ENCODE assay signal across 8 mouse cellular contexts in genomic region chr8:105533892-105534329, GRCm38 (mm10). TPM values are rescaled to one million over a fixed set of nuclear protein-coding genes. Genes with fewer than 3 reads are reported as not detected.
A peak's percentile ranks its signal among the peaks of the same experiment; 100 is the strongest.
DNase-seq lines count a peak whose midpoint lies in the region; ATAC-seq and TF ChIP-seq lines count a peak whose summit lies in the region.

No protein-coding gene starts in this region.

- H3K9ac ChIP-seq in forebrain, embryonic 14.5 days (ENCODE audit: low read length), result no peak overlapping the region

- no peak for TF ChIP-seq POLR2A in spleen, adult 2 months (IDR thresholded peaks at IDR 0.05; ENCODE audit: low read depth, low read length)

- intact Hi-C loops in heart, postnatal 25 days (cut with DNase I), result loop anchor here (2.0 to 5.0 kb wide), 3 partner anchors 15 to 52 kb away; partner anchors contain the start of gene Hsd11b2
- intact Hi-C loops in left cerebral cortex, postnatal 14 days (cut with DNase I), result no loop called here

- no peaks in the 10 kb centered on the region for H3K9me3 ChIP-seq in forebrain, embryonic 14.5 days (replicated peaks; ENCODE audit: control insufficient read depth, low read length)
- no peaks in the 10 kb centered on the region for H3K9me3 ChIP-seq in hindbrain, embryonic 10.5 days

- H3K27me3 ChIP-seq in forebrain, embryonic 14.5 days (replicated peaks; ENCODE audit: control insufficient read depth, insufficient read depth, low read length), result no peaks in the 10 kb centered on the region
- H3K27me3 ChIP-seq in hindbrain, embryonic 10.5 days (ENCODE audit: insufficient read depth, poor library complexity, severe bottlenecking), result no peaks in the 10 kb centered on the region
- no peaks in the 10 kb centered on the region for H3K27me3 ChIP-seq in spleen, adult 2 months (ENCODE audit: control insufficient read depth, insufficient read depth, low read length)

- no peak overlapping the region for H3K4me2 ChIP-seq in forebrain, embryonic 14.5 days (ENCODE audit: low read length)

- peak; percentile 96 for DNase-seq in heart, adult 11 months
- no peak for DNase-seq in heart, postnatal 25 days (ENCODE audit: low spot score)
- peak; percentile 80 for DNase-seq in c-Kit-positive CD71-positive TER-119-positive erythroid progenitor cells, embryonic 14.5 days (ENCODE audit: low spot score)
- peak; percentile 78 for DNase-seq in forebrain, embryonic 14.5 days (ENCODE audit: low spot score)
- peak; percentile 80 for DNase-seq in hindbrain, embryonic 10.5 days (ENCODE audit: low spot score)
- peak; percentile 59 to 71 for DNase-seq in left cerebral cortex, postnatal 14 days (ENCODE audit: low spot score in 2 of 2)
- peak; percentile 27 to 58 for DNase-seq in spleen, adult 2 months (ENCODE audit: low read depth in 1 of 2, low spot score in 2 of 2)

- no peak overlapping the region for H3K4me3 ChIP-seq in forebrain, embryonic 14.5 days (ENCODE audit: low read depth, low read length)
- H3K4me3 ChIP-seq in hindbrain, embryonic 10.5 days, result no peak overlapping the region
- no peak overlapping the region for H3K4me3 ChIP-seq in spleen, adult 2 months (ENCODE audit: extremely low read depth, insufficient read depth, insufficient read length)

- WGBS in forebrain, embryonic 14.5 days, result 0% methylated on average over 1 of the region's 1 CpGs
- 2% methylated on average over 1 of the region's 1 CpGs for WGBS in hindbrain, embryonic 10.5 days
- 4% methylated on average over 1 of the region's 1 CpGs for WGBS in spleen, adult 2 months

- H3K36me3 ChIP-seq in forebrain, embryonic 14.5 days (ENCODE audit: control insufficient read depth, insufficient read depth, low read length), result peaks cover 47% of the 10 kb centered on the region
- H3K36me3 ChIP-seq in hindbrain, embryonic 10.5 days, result peaks cover 57% of the 10 kb centered on the region
- peaks cover 22% of the 10 kb centered on the region for H3K36me3 ChIP-seq in spleen, adult 2 months (ENCODE audit: control insufficient read depth, insufficient read depth, low read length)

- no peaks in the 10 kb centered on the region for H3K4me1 ChIP-seq in forebrain, embryonic 14.5 days (ENCODE audit: control insufficient read depth, insufficient read depth, low read length)
- H3K4me1 ChIP-seq in hindbrain, embryonic 10.5 days (replicated peaks), result peaks cover 33% of the 10 kb centered on the region
- H3K4me1 ChIP-seq in spleen, adult 2 months (ENCODE audit: control insufficient read depth, insufficient read depth, insufficient read length), result no peaks in the 10 kb centered on the region

- peak; percentile 57; the same call in 1 of the 2 replicates for TF ChIP-seq CTCF in spleen, adult 2 months (IDR thresholded peaks at IDR 0.05; ENCODE audit: extremely low read depth, insufficient read depth, insufficient read length, insufficient replicate concordance)

- peak; percentile 67 for ATAC-seq in forebrain, embryonic 14.5 days
- peak; percentile 93 for ATAC-seq in megakaryocyte progenitor cell, adult 5-6 weeks (replicated peaks; ENCODE audit: poor library complexity)

- H3K27ac ChIP-seq in forebrain, embryonic 14.5 days (ENCODE audit: low read depth, low read length), result no peak overlapping the region
- H3K27ac ChIP-seq in hindbrain, embryonic 10.5 days, result peak overlapping the region; percentile 74
- no peak overlapping the region for H3K27ac ChIP-seq in spleen, adult 2 months (ENCODE audit: insufficient read depth, low read length)

RNA-seq across cellular contexts. Expression of gene Hsd11b2, which starts 15.4 kb away (rescaled TPM):
- total RNA-seq in heart, postnatal 25 days (2021), result under 1 TPM; 0.13 to 0.36 TPM
- polyA plus RNA-seq in forebrain, embryonic 14.5 days (2014; fragmentation: Nextera tagmentation; extraction: Ambion mirVana), result 1.1 and 1.8 TPM in 2 replicates
- 24.1 and 36.7 TPM in 2 replicates for polyA plus RNA-seq in hindbrain, embryonic 10.5 days (2016; fragmentation: Nextera tagmentation; extraction: Ambion mirVana)
- total RNA-seq in left cerebral cortex, postnatal 14 days (2021), result not detected
- total RNA-seq in megakaryocyte progenitor cell, adult 5-6 weeks (2015), result 0.10 and 0.12 TPM in 2 replicates
- not detected in 2 replicates for total RNA-seq in megakaryocyte progenitor cell, adult 5-6 weeks (2017)
- 0.44 and 0.62 TPM in 2 replicates for polyA plus RNA-seq in spleen, adult 2 months (2012; rRNA removed)

RNA-seq across cellular contexts. Expression of gene Atp6v0d1, which starts 31.9 kb away (rescaled TPM):
- total RNA-seq in heart, postnatal 25 days (2021), result 10 to 100 TPM; 45.7 to 53.2 TPM
- polyA plus RNA-seq in forebrain, embryonic 14.5 days (2014; fragmentation: Nextera tagmentation; extraction: Ambion mirVana), result 194 and 211 TPM in 2 replicates
- polyA plus RNA-seq in hindbrain, embryonic 10.5 days (2016; fragmentation: Nextera tagmentation; extraction: Ambion mirVana), result 90.8 and 119 TPM in 2 replicates
- total RNA-seq in left cerebral cortex, postnatal 14 days (2021), result 100 to 1,000 TPM; 347 to 370 TPM
- 137 and 142 TPM in 2 replicates for total RNA-seq in megakaryocyte progenitor cell, adult 5-6 weeks (2015)
- 50.5 and 56.6 TPM in 2 replicates for total RNA-seq in megakaryocyte progenitor cell, adult 5-6 weeks (2017)
- 68.3 and 72.0 TPM in 2 replicates for polyA plus RNA-seq in spleen, adult 2 months (2012; rRNA removed)

RNA-seq across cellular contexts. Expression of gene Zdhhc1, which starts 37.2 kb away (rescaled TPM):
- 10 to 100 TPM; 12.8 to 13.6 TPM for total RNA-seq in heart, postnatal 25 days (2021)
- polyA plus RNA-seq in forebrain, embryonic 14.5 days (2014; fragmentation: Nextera tagmentation; extraction: Ambion mirVana), result 15.5 and 22.0 TPM in 2 replicates
- polyA plus RNA-seq in hindbrain, embryonic 10.5 days (2016; fragmentation: Nextera tagmentation; extraction: Ambion mirVana), result 23.3 and 29.2 TPM in 2 replicates
- 10 to 100 TPM; 26.8 to 27.5 TPM for total RNA-seq in left cerebral cortex, postnatal 14 days (2021)
- total RNA-seq in megakaryocyte progenitor cell, adult 5-6 weeks (2015), result 4.8 and 5.7 TPM in 2 replicates
- total RNA-seq in megakaryocyte progenitor cell, adult 5-6 weeks (2017), result 2.7 and 5.0 TPM in 2 replicates
- 15.3 and 18.3 TPM in 2 replicates for polyA plus RNA-seq in spleen, adult 2 months (2012; rRNA removed)
